Mouse (Mus musculus): ENCODE data around the gene Ninj1.

- TF ChIP-seq POLR2A (IDR thresholded peaks at IDR 0.05; ENCODE audit: borderline replicate concordance, extremely low read depth, insufficient read depth, insufficient read length, poor library complexity, severe bottlenecking) (no peak), CTCF (IDR thresholded peaks at IDR 0.05; ENCODE audit: borderline replicate concordance, extremely low read depth, insufficient read depth, insufficient read length) (no peak)
Measured at GRCm38 (mm10) chr13:49198734-49199133, 11.4 kb downstream of the Ninj1 start.

Measured in brain, embryonic 14.5 days (tissue).